Mouse (Mus musculus): ENCODE measurements around the gene Tspan11.

DNA sequence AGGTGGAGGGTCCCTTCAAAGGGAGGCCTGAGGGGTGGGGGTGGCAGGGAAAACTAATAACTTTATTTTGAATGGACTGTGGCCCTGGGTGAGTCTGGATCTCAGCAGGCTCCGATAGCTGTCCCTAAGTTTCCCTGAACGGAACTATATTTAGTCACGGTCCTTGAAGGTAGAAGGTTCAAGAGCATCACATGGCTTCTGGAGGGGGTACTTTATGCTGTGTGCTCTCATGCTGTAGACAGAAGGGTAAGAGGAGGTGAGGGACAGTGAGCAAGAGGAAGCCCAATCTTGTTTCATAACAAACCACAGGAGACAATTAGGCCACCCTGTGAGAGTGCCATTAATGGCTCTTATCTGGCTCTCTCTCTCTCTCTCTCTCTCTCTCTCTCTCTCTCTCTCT, 10.0 kb downstream of the Tspan11 start:
- TF ChIP-seq CTCF (IDR thresholded peaks at IDR 0.05; ENCODE audit: low read depth, low read length) (no peak), TAL1 (conservative IDR thresholded peaks at IDR 0.05; ENCODE audit: low read depth, low read length) (no peak), GATA1 (IDR thresholded peaks at IDR 0.05; ENCODE audit: borderline replicate concordance, low read length) (no peak)

All from G1E (cell line).